Comparison of ENCODE assay signal across 30 mouse cellular contexts in the genomic region with DNA sequence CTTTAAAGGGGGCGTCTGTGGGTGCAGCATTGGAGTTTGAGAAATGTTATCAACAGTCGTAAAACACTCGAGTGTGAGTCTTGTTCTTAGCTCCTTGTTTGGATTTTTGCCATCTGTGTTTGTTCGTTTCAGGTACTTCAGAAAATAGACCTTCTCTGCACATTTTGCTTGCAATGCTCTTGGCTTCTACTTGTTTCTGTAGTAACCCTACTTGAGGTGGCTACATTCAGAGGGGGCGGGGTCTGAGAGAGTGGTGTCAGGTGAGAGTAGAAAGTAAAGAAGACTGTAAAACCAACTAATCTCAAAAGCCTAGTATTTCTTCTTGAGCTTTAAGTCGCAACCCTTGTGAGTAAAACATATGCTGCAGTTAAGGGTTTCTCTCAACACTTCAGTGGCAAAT. TPM values are rescaled to one million over a fixed set of nuclear protein-coding genes. Genes with fewer than 3 reads are reported as not detected.
A peak's percentile ranks its signal among the peaks of the same experiment; 100 is the strongest.
DNase-seq lines count a peak whose midpoint lies in the region; ATAC-seq lines count a peak whose summit lies in the region.
"Had no signal": no experiment of that assay in that cellular context is flagged by ENCODE, and none has a peak within 500 bp of the region (broad histone marks: within the 10 kb centered on the region; RNA-seq: fewer than 3 reads in every experiment).

No protein-coding gene starts in this region.

- H3K4me3 ChIP-seq in heart, embryonic 10.5 days = no peak overlapping the region
- H3K4me3 ChIP-seq in heart, embryonic 11.5 days (ENCODE audit: low read depth, low read length) = no peak overlapping the region
- peak overlapping the region; percentile 32 for H3K4me3 ChIP-seq in heart, embryonic 16.5 days (ENCODE audit: low read length)
- H3K4me3 ChIP-seq in lung, embryonic 15.5 days = no peak overlapping the region
- H3K4me3 ChIP-seq: embryonic facial prominence, embryonic 13.5 days; forebrain, embryonic 10.5 days; forebrain, embryonic 15.5 days; hindbrain, embryonic 12.5 days; intestine, embryonic 15.5 days; liver, embryonic 12.5 days; megakaryocyte, embryonic 14.5 days had no signal

- 54% methylated on average over 6 of the region's 6 CpGs for WGBS in heart, embryonic 10.5 days
- 56% methylated on average over 6 of the region's 6 CpGs for WGBS in heart, embryonic 11.5 days (ENCODE audit: insufficient replicate concordance)
- WGBS in heart, embryonic 16.5 days = 46% methylated on average over 6 of the region's 6 CpGs
- 39% methylated on average over 6 of the region's 6 CpGs for WGBS in lung, embryonic 15.5 days

- intact Hi-C loops in heart, postnatal 14 days (cut with DNase I) = no loop called here

- no peak overlapping the region for H3K4me2 ChIP-seq in heart, embryonic 11.5 days
- H3K4me2 ChIP-seq in heart, embryonic 16.5 days (ENCODE audit: low read depth, low read length) = peak overlapping the region; percentile 61
- 0 out of 2 replicates have a peak overlapping the region, but pooled peaks have one; percentile 12 for H3K4me2 ChIP-seq in lung, embryonic 15.5 days
- H3K4me2 ChIP-seq: embryonic facial prominence, embryonic 13.5 days; forebrain, embryonic 15.5 days; hindbrain, embryonic 12.5 days; intestine, embryonic 15.5 days; liver, embryonic 12.5 days had no signal

- DNase-seq in heart, embryonic 10.5 days (ENCODE audit: low spot score) = peak; percentile 17
- no peak for DNase-seq in heart, postnatal 14 days
- DNase-seq in lung, postnatal 14 days = peak; percentile 11
- DNase-seq in layer of hippocampus, postnatal 36 days = no peak
- DNase-seq: adrenal gland, postnatal 10 days; cerebellum, adult 11 months; cerebellum, adult 9-10 months; cerebellum, postnatal 36 days; gastrocnemius, postnatal 25 days; kidney, adult 8-10 months; kidney, postnatal 4 days; left cerebral cortex, postnatal 4 days; liver, postnatal 0 days; midbrain, embryonic 14.5 days; thymus, adult 2 months; thymus, postnatal 36 days had no signal

- H3K4me1 ChIP-seq in heart, embryonic 10.5 days = peaks cover 52% of the 10 kb centered on the region
- H3K4me1 ChIP-seq in heart, embryonic 11.5 days (ENCODE audit: control insufficient read depth, insufficient read depth, low read length) = peaks cover 34% of the 10 kb centered on the region
- H3K4me1 ChIP-seq in heart, embryonic 16.5 days (ENCODE audit: control insufficient read depth, insufficient read depth, low read length) = peaks cover 33% of the 10 kb centered on the region
- H3K4me1 ChIP-seq in lung, embryonic 15.5 days = peaks cover 7% of the 10 kb centered on the region; the same call in 1 of the 2 replicates
- H3K4me1 ChIP-seq: forebrain, embryonic 15.5 days; hindbrain, embryonic 12.5 days; intestine, embryonic 15.5 days had no signal

- no peak for ATAC-seq in heart, embryonic 11.5 days (replicated peaks; ENCODE audit: insufficient number of reproducible peaks, low FRiP score, low TSS enrichment)
- ATAC-seq in heart, embryonic 16.5 days (replicated peaks; ENCODE audit: extremely low read depth, insufficient read depth, low FRiP score) = no peak; the same call in 1 of the 2 replicates
- peak; percentile 81; the same call in 1 of the 2 replicates for ATAC-seq in lung, embryonic 15.5 days (ENCODE audit: borderline replicate concordance, extremely low read depth, low FRiP score, low TSS enrichment)
- ATAC-seq: forebrain, embryonic 15.5 days; hindbrain, postnatal 0 days; intestine, embryonic 15.5 days; liver, embryonic 12.5 days; liver, postnatal 0 days; Patski had no signal

- no peak overlapping the region for H3K9ac ChIP-seq in heart, embryonic 11.5 days (ENCODE audit: low read depth, low read length)
- 0 out of 2 replicates have a peak overlapping the region, but pooled peaks have one; percentile 41 for H3K9ac ChIP-seq in heart, embryonic 16.5 days (ENCODE audit: low read length)
- H3K9ac ChIP-seq in lung, embryonic 15.5 days = no peak overlapping the region
- H3K9ac ChIP-seq: embryonic facial prominence, embryonic 13.5 days; forebrain, embryonic 15.5 days; hindbrain, embryonic 12.5 days; intestine, embryonic 15.5 days; liver, embryonic 12.5 days; liver, postnatal 0 days had no signal

- H3K9me3 ChIP-seq in heart, embryonic 10.5 days = no peaks in the 10 kb centered on the region
- H3K9me3 ChIP-seq in heart, embryonic 11.5 days (replicated peaks; ENCODE audit: control insufficient read depth, low read length) = no peaks in the 10 kb centered on the region
- H3K9me3 ChIP-seq in heart, embryonic 16.5 days (replicated peaks; ENCODE audit: control insufficient read depth, low read length) = no peaks in the 10 kb centered on the region
- H3K9me3 ChIP-seq in lung, embryonic 15.5 days = no peaks in the 10 kb centered on the region
- H3K9me3 ChIP-seq: embryonic facial prominence, embryonic 13.5 days; forebrain, embryonic 10.5 days; forebrain, embryonic 15.5 days; hindbrain, embryonic 12.5 days; intestine, embryonic 15.5 days; liver, embryonic 12.5 days; megakaryocyte, embryonic 14.5 days had no signal

- H3K36me3 ChIP-seq in heart, embryonic 10.5 days = no peaks in the 10 kb centered on the region
- H3K36me3 ChIP-seq in heart, embryonic 11.5 days (ENCODE audit: control insufficient read depth, insufficient read depth, low read length) = no peaks in the 10 kb centered on the region
- H3K36me3 ChIP-seq in heart, embryonic 16.5 days (ENCODE audit: control insufficient read depth, insufficient read depth) = no peaks in the 10 kb centered on the region
- H3K36me3 ChIP-seq in lung, embryonic 15.5 days = no peaks in the 10 kb centered on the region
- H3K36me3 ChIP-seq: embryonic facial prominence, embryonic 13.5 days; forebrain, embryonic 10.5 days; forebrain, embryonic 15.5 days; hindbrain, embryonic 12.5 days; intestine, embryonic 15.5 days; liver, embryonic 12.5 days had no signal

- 0 out of 2 replicates have a peak overlapping the region, but pooled peaks have one; percentile 0 for H3K27ac ChIP-seq in heart, embryonic 10.5 days
- no peak overlapping the region for H3K27ac ChIP-seq in heart, embryonic 11.5 days (ENCODE audit: low read depth, low read length)
- peak overlapping the region; percentile 46; the same call in 1 of the 2 replicates for H3K27ac ChIP-seq in heart, embryonic 16.5 days (ENCODE audit: low read length)
- 0 out of 2 replicates have a peak overlapping the region, but pooled peaks have one; percentile 13 for H3K27ac ChIP-seq in lung, embryonic 15.5 days
- H3K27ac ChIP-seq: embryonic facial prominence, embryonic 13.5 days; forebrain, embryonic 10.5 days; forebrain, embryonic 15.5 days; hindbrain, embryonic 12.5 days; hindbrain, postnatal 0 days; intestine, embryonic 15.5 days; kidney, postnatal 0 days; liver, embryonic 12.5 days had no signal

- no peaks in the 10 kb centered on the region for H3K27me3 ChIP-seq in heart, embryonic 10.5 days (ENCODE audit: insufficient read depth, poor library complexity, severe bottlenecking)
- H3K27me3 ChIP-seq in heart, embryonic 11.5 days (ENCODE audit: control insufficient read depth, insufficient read depth, low read length) = no peaks in the 10 kb centered on the region
- H3K27me3 ChIP-seq in heart, embryonic 16.5 days (ENCODE audit: control insufficient read depth, insufficient read depth, low read length) = no peaks in the 10 kb centered on the region
- H3K27me3 ChIP-seq in lung, embryonic 15.5 days = no peaks in the 10 kb centered on the region
- H3K27me3 ChIP-seq: embryonic facial prominence, embryonic 13.5 days; forebrain, embryonic 15.5 days; hindbrain, embryonic 12.5 days; intestine, embryonic 15.5 days; liver, embryonic 12.5 days; megakaryocyte, embryonic 14.5 days; Patski had no signal

RNA-seq across cellular contexts. Expression of a gene that starts 23.1 kb away (rescaled TPM):
- polyA plus RNA-seq in heart, embryonic 10.5 days (2016; fragmentation: Nextera tagmentation; extraction: Ambion mirVana) = 4.3 and 4.5 TPM in 2 replicates
- polyA plus RNA-seq in heart, embryonic 11.5 days (2014; fragmentation: Nextera tagmentation; extraction: Ambion mirVana) = 5.5 and 6.2 TPM in 2 replicates
- polyA plus RNA-seq in heart, embryonic 16.5 days (2015; fragmentation: Nextera tagmentation; extraction: Ambion mirVana) = 2.3 and 2.6 TPM in 2 replicates
- total RNA-seq in heart, postnatal 14 days (2021) = 1 to 10 TPM; 8.7 to 9.7 TPM
- 1.9 TPM in 2 replicates for polyA plus RNA-seq in lung, embryonic 15.5 days (2015; fragmentation: Nextera tagmentation; extraction: Ambion mirVana)
- total RNA-seq in layer of hippocampus, postnatal 36 days (2021) = 10 to 100 TPM; 50.1 to 56.6 TPM
- total RNA-seq: MEL had no signal

Comparison
In these comparisons a context has a peak if more than half of its experiments do, and no peak if none do; other contexts are left out.
1. DNase-seq: peak in heart, embryonic 10.5 days (single experiment) and lung, postnatal 14 days (single experiment); none in heart, postnatal 14 days (0 of 2) and layer of hippocampus, postnatal 36 days (0 of 2).